Mouse (Mus musculus): ENCODE data around the gene Srp72. TPM values are rescaled to one million over a fixed set of nuclear protein-coding genes. Genes with fewer than 3 reads are reported as not detected.

Gene Srp72
- 1.5 and 3.5 TPM in 2 replicates for polyA plus RNA-seq (2012; rRNA removed)

GRCm38 (mm10) chr5:76974554-76975285 lies at the start of gene Srp72:
TSS of gene Srp72 (plus strand) at chr5:76974683.

GRCm38 (mm10) chr5:76951106-76952027 lies 23.1 kb upstream of the Srp72 start, which contains the start of the genes Paics and Ppat:
TSS of gene Paics (plus strand) at chr5:76951307.
TSS of gene Ppat (minus strand) at chr5:76951578.

GRCm38 (mm10) chr5:77004051-77004821 lies 29.8 kb downstream of the Srp72 start, which contains the start of gene Arl9:
TSS of gene Arl9 (plus strand) at chr5:77004055.

GRCm38 (mm10) chr5:77015544-77016482 lies 41.3 kb downstream of the Srp72 start, which contains the start of gene Thegl:
TSS of gene Thegl (plus strand) at chr5:77016023.

Other genes starting within 250 kb of the Srp72 start
- gene Aasdh, start 69.2 kb upstream of the Srp72 start, polyA plus RNA-seq (2012; rRNA removed) = 0.92 and 2.8 TPM in 2 replicates
- gene Paics, start 23.4 kb upstream of the Srp72 start, polyA plus RNA-seq (2012; rRNA removed) = 14.8 and 16.9 TPM in 2 replicates
- 0.87 and 1.2 TPM in 2 replicates for gene Ppat, start 23.1 kb upstream of the Srp72 start, polyA plus RNA-seq (2012; rRNA removed)
- gene Arl9, start 29.4 kb downstream of the Srp72 start, polyA plus RNA-seq (2012; rRNA removed) = not detected in 2 replicates
- gene Thegl, start 41.3 kb downstream of the Srp72 start, polyA plus RNA-seq (2012; rRNA removed) = not detected in 2 replicates
- gene Hopx, start 140.4 kb downstream of the Srp72 start, polyA plus RNA-seq (2012; rRNA removed) = 33.8 and 76.6 TPM in 2 replicates
- 0.15 and 0.92 TPM in 2 replicates for gene Spink2, start 236.8 kb downstream of the Srp72 start, polyA plus RNA-seq (2012; rRNA removed)